In the genomic region with DNA sequence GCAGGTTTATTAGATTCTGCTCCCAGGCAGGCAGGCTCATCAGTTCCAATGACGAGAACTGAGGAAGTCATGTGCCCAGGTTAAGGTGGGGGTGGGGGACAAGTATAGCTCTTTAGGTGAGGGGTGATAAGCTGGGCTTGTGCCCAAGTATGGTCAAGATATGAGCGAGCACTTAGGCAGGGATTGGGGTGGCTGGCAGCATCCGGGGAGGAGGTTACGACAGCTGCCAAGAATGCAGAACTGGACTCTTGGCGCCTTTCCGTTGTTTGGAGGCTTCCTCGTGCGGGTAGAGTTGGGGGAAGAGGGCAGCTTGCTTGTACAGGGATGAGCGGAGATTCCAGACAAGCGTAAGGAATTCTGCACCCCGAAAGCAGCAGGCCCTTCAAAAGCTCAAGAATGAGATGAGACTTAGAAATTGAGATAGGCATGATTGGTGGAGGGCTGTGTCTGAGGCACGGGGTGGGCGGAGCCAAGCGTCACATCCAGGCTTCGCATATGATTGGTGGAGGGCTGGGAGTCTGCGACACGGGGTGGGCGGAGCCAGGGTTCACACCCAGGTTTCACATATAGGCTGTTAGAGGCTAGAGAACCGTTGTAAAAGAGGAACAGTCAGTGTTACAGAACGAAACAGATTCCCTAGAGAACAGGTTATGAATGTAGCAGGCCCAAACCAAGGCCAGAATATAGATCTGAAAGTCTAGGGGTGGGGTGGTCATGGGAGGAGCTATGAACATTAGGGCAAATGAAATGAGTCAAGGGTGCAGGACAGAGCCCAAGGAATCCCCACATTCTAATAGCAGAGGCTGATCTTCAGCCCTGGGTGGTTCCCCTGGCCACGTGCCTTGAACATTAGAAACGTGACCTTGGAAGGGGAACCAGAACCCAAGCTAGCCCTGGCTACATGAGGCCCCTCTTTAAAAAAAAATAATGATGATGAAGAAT, we compare ENCODE assay signal across 7 mouse cellular contexts. TPM values are rescaled to one million over a fixed set of nuclear protein-coding genes. Genes with fewer than 3 reads are reported as not detected.
DNase-seq lines count a peak whose midpoint lies in the region; ATAC-seq and TF ChIP-seq lines count a peak whose summit lies in the region.

No protein-coding gene starts in this region.

- no peak overlapping the region for H3K27ac ChIP-seq in embryonic facial prominence, embryonic 13.5 days
- peak overlapping the region; percentile 53 for H3K27ac ChIP-seq in heart, adult 2 months
- peak overlapping the region; percentile 45 for H3K27ac ChIP-seq in kidney, adult 2 months (ENCODE audit: insufficient read depth, low read depth, low read length)
- no peak overlapping the region for H3K27ac ChIP-seq in limb, embryonic 11.5 days (replicated peaks; ENCODE audit: low read depth, low read length)
- 0 out of 2 replicates have a peak overlapping the region, but pooled peaks have one; percentile 14 for H3K27ac ChIP-seq in midbrain, embryonic 13.5 days

- TF ChIP-seq POLR2A in heart, adult 2 months (IDR thresholded peaks at IDR 0.05; ENCODE audit: insufficient read depth, low read depth, low read length): peak; percentile 38
- no peak for TF ChIP-seq POLR2A in kidney, adult 2 months (IDR thresholded peaks at IDR 0.05; ENCODE audit: low read depth, low read length)

- peak overlapping the region; percentile 40 for H3K4me3 ChIP-seq in embryonic facial prominence, embryonic 13.5 days
- 0 out of 2 replicates have a peak overlapping the region, but pooled peaks have one; percentile 15 for H3K4me3 ChIP-seq in heart, adult 2 months
- peak overlapping the region; percentile 25; the same call in 1 of the 2 replicates for H3K4me3 ChIP-seq in kidney, adult 2 months (ENCODE audit: insufficient read depth, low read depth, low read length)
- H3K4me3 ChIP-seq in limb, embryonic 11.5 days (ENCODE audit: low read depth, low read length): peak overlapping the region; percentile 12; the same call in 1 of the 2 replicates
- peak overlapping the region; percentile 39 for H3K4me3 ChIP-seq in midbrain, embryonic 13.5 days (replicated peaks)

- 0 out of 2 replicates have a peak, but pooled peaks have one; percentile 36 for TF ChIP-seq EP300 in heart, adult 2 months (IDR thresholded peaks at IDR 0.05; ENCODE audit: insufficient read depth, low read depth, low read length)

- peak; percentile 14 to 43 for DNase-seq in adrenal gland, postnatal 4 days (ENCODE audit: low spot score in 2 of 2)
- DNase-seq in heart, adult 2 months: peak; percentile 80 to 89
- DNase-seq in kidney, adult 2 months: peak; percentile 68
- peak; percentile 80 for DNase-seq in limb, embryonic 11.5 days (ENCODE audit: low spot score)
- peak; percentile 88 for DNase-seq in spleen, adult 12 weeks (ENCODE audit: low spot score)

- peak overlapping the region; percentile 51; the same call in 1 of the 2 replicates for H3K9ac ChIP-seq in embryonic facial prominence, embryonic 13.5 days
- no peak overlapping the region for H3K9ac ChIP-seq in heart, adult 2 months (ENCODE audit: low read depth, low read length)
- H3K9ac ChIP-seq in limb, embryonic 11.5 days (ENCODE audit: low read length): no peak overlapping the region
- H3K9ac ChIP-seq in midbrain, embryonic 13.5 days (replicated peaks): 0 out of 2 replicates have a peak overlapping the region, but pooled peaks have one; percentile 28

- no peaks in the 10 kb centered on the region for H3K36me3 ChIP-seq in embryonic facial prominence, embryonic 13.5 days
- peaks cover 8% of the 10 kb centered on the region for H3K36me3 ChIP-seq in heart, adult 2 months (ENCODE audit: control insufficient read depth, insufficient read depth, low read length)
- no peaks in the 10 kb centered on the region for H3K36me3 ChIP-seq in kidney, adult 2 months (ENCODE audit: control insufficient read depth, insufficient read depth, low read length)
- H3K36me3 ChIP-seq in limb, embryonic 11.5 days (ENCODE audit: control insufficient read depth, insufficient read depth, low read length): no peaks in the 10 kb centered on the region
- no peaks in the 10 kb centered on the region for H3K36me3 ChIP-seq in midbrain, embryonic 13.5 days

- peak overlapping the region; percentile 61 for H3K4me2 ChIP-seq in embryonic facial prominence, embryonic 13.5 days
- H3K4me2 ChIP-seq in limb, embryonic 11.5 days (ENCODE audit: low read depth, severe bottlenecking): peak overlapping the region; percentile 42; the same call in 1 of the 2 replicates
- H3K4me2 ChIP-seq in midbrain, embryonic 13.5 days (replicated peaks): peak overlapping the region; percentile 58

- H3K27me3 ChIP-seq in embryonic facial prominence, embryonic 13.5 days: no peaks in the 10 kb centered on the region
- H3K27me3 ChIP-seq in heart, adult 2 months (ENCODE audit: control insufficient read depth, insufficient read depth, low read length): no peaks in the 10 kb centered on the region
- H3K27me3 ChIP-seq in kidney, adult 2 months (replicated peaks; ENCODE audit: control insufficient read depth, insufficient read depth, low read length): no peaks in the 10 kb centered on the region
- H3K27me3 ChIP-seq in limb, embryonic 11.5 days (ENCODE audit: control insufficient read depth, insufficient read depth, low read length): no peaks in the 10 kb centered on the region
- H3K27me3 ChIP-seq in midbrain, embryonic 13.5 days: no peaks in the 10 kb centered on the region

- ATAC-seq in embryonic facial prominence, embryonic 13.5 days (ENCODE audit: insufficient number of reproducible peaks, insufficient read depth, low FRiP score, low TSS enrichment, low read depth): peak; percentile 93
- peak; percentile 90 for ATAC-seq in limb, embryonic 11.5 days (ENCODE audit: insufficient number of reproducible peaks, low FRiP score, low TSS enrichment, low read depth)
- peak; percentile 99 for ATAC-seq in midbrain, embryonic 13.5 days

- no peaks in the 10 kb centered on the region for H3K79me2 ChIP-seq in heart, adult 2 months (replicated peaks; ENCODE audit: control insufficient read depth, insufficient read depth, low read length)

- no peak for TF ChIP-seq CTCF in heart, adult 2 months (IDR thresholded peaks at IDR 0.05)
- TF ChIP-seq CTCF in kidney, adult 2 months (conservative IDR thresholded peaks at IDR 0.05; ENCODE audit: insufficient read depth, insufficient read length, low read depth, low read length): no peak

- no peaks in the 10 kb centered on the region for H3K9me3 ChIP-seq in embryonic facial prominence, embryonic 13.5 days
- H3K9me3 ChIP-seq in limb, embryonic 11.5 days (ENCODE audit: control insufficient read depth, low read length): no peaks in the 10 kb centered on the region
- no peaks in the 10 kb centered on the region for H3K9me3 ChIP-seq in midbrain, embryonic 13.5 days

- intact Hi-C loops in heart, adult 2 months (cut with DNase I): no loop called here

- WGBS in embryonic facial prominence, embryonic 13.5 days: 21% methylated on average over 22 of the region's 22 CpGs
- 15% methylated on average over 22 of the region's 22 CpGs for WGBS in heart, adult 2 months
- WGBS in kidney, adult 2 months: 24% methylated on average over 22 of the region's 22 CpGs
- WGBS in limb, embryonic 11.5 days: 26% methylated on average over 22 of the region's 22 CpGs
- WGBS in midbrain, embryonic 13.5 days: 32% methylated on average over 22 of the region's 22 CpGs

- no peaks in the 10 kb centered on the region for H3K4me1 ChIP-seq in embryonic facial prominence, embryonic 13.5 days
- no peaks in the 10 kb centered on the region for H3K4me1 ChIP-seq in heart, adult 2 months (ENCODE audit: control insufficient read depth, insufficient read depth, low read length)
- H3K4me1 ChIP-seq in kidney, adult 2 months (ENCODE audit: control insufficient read depth, insufficient read depth, low read length): peaks cover 2% of the 10 kb centered on the region; the same call in 1 of the 2 replicates
- no peaks in the 10 kb centered on the region for H3K4me1 ChIP-seq in limb, embryonic 11.5 days (ENCODE audit: control insufficient read depth, insufficient read depth, low read length)
- no peaks in the 10 kb centered on the region for H3K4me1 ChIP-seq in midbrain, embryonic 13.5 days (replicated peaks)

RNA-seq across cellular contexts. Expression of a gene that starts 53.7 kb away (rescaled TPM):
- total RNA-seq in adrenal gland, postnatal 4 days (2021): 10 to 100 TPM in 1 of 2 experiments, 1 to 10 TPM in 1; 9.8 to 12.9 TPM
- polyA plus RNA-seq in embryonic facial prominence, embryonic 13.5 days (2015; fragmentation: Nextera tagmentation; extraction: Ambion mirVana): 1.0 and 1.2 TPM in 2 replicates
- 10 to 100 TPM; 16.9 to 21.6 TPM for total RNA-seq in heart, adult 2 months (2021)
- 13.5 and 25.3 TPM in 2 replicates for polyA plus RNA-seq in heart, adult 2 months (2012; rRNA removed)
- 11.9 and 21.4 TPM in 2 replicates for polyA plus RNA-seq in kidney, adult 2 months (2012; rRNA removed)
- 0.17 and 0.65 TPM in 2 replicates for polyA plus RNA-seq in limb, embryonic 11.5 days (2014; fragmentation: Nextera tagmentation; extraction: Ambion mirVana)
- polyA plus RNA-seq in midbrain, embryonic 13.5 days (2015; fragmentation: Nextera tagmentation; extraction: Ambion mirVana): 0.30 and 0.59 TPM in 2 replicates

Comparison
In these comparisons a context has a peak if more than half of its experiments do, and no peak if none do; other contexts are left out.
1. DNase-seq: peak in every context shown above with its lines; median percentile 88 in spleen, adult 12 weeks; 84 in heart, adult 2 months; 80 in limb, embryonic 11.5 days; 68 in kidney, adult 2 months; 28 in adrenal gland, postnatal 4 days.
2. H3K27ac ChIP-seq: peak in heart, adult 2 months (single experiment), kidney, adult 2 months (single experiment) and midbrain, embryonic 13.5 days (single experiment); none in embryonic facial prominence, embryonic 13.5 days (single experiment) and limb, embryonic 11.5 days (single experiment).
3. H3K9ac ChIP-seq: peak in embryonic facial prominence, embryonic 13.5 days (single experiment) and midbrain, embryonic 13.5 days (single experiment); none in heart, adult 2 months (single experiment) and limb, embryonic 11.5 days (single experiment).
4. Peak in every context shown above with its lines, with median percentiles within 50 percentile points of each other: ATAC-seq, H3K4me2 ChIP-seq and H3K4me3 ChIP-seq.